Mouse (Mus musculus): ENCODE results near the gene Paqr9.

DNA sequence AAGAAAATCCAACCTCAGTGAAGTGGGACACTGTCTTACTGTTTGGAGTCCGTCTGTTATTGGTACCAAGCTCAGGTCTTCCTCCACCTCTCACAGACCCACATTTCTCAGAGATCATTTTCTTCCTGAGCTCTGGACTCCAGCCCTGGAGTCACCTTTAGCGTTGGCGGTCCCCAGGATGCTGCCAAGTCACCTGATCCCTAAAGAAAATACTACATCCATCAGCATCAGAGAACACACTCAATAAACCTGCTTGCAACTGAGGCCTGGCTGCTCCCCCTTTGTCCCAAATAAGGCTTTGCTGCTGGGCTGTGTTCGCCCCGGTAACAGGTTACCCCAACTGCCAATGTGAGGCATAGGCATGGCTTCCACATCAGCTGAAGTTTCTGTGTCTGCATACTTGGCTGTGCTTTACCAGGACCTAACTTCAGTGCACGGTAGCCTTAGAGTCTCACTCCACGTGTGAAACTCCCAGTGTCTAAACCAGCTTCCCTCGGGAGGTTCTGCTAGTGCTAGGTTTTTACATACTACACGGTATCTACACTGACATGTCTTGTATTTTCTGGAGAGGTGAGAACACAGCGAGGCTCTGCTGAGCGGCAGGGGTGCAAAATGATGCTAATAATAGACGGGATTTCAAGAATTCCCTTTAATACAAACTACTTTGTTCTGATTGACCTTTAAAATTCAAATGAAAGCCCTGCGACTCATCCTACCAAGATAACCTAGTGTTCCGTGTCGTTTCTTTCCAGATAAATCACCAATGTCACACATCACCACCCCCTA, 9.6 kb upstream of the Paqr9 start:
- TF ChIP-seq CHD1 (IDR thresholded peaks at IDR 0.05; ENCODE audit: low read depth, low read length) (no peak), EP300 (IDR thresholded peaks at IDR 0.05; ENCODE audit: low read length) (no peak), POLR2A (IDR thresholded peaks at IDR 0.05; ENCODE audit: low read depth, low read length) (no peak), CTCF (conservative IDR thresholded peaks at IDR 0.05 in 1 of 2, IDR thresholded peaks at IDR 0.05 in 1 of 2; ENCODE audit: low read depth in 2 of 2, low read length in 2 of 2) (no peak), E2F4 (IDR thresholded peaks at IDR 0.05; ENCODE audit: insufficient replicate concordance, low read depth, low read length) (no peak)
